Mouse (Mus musculus) liver, postnatal 0 days (tissue): ENCODE measurements around the gene Nectin4. TPM values are rescaled to one million over a fixed set of nuclear protein-coding genes. Genes with fewer than 3 reads are reported as not detected.

Experiments used
- ATAC-seq: fragments of 200-750 bp; cut with Nextera tagmentation; 2 replicates; pipeline ENCODE4 v1.8.0; 2017; ENCODE audit warnings: mild to moderate bottlenecking, moderate library complexity
- DNase-seq: peaks from one replicate; pipeline ENCODE4 v3.0.0-alpha.2; 2016
- H3K27ac ChIP-seq: fragments of 300-500 bp; sonication (generic); 2 replicates; pipeline ENCODE4 v1.5.1; 2014; ENCODE audit warnings: antibody characterized with exemption, moderate library complexity, mild to moderate bottlenecking, low read depth
- H3K27me3 ChIP-seq: fragments of 300-500 bp; sonication (generic); 2 replicates; pipeline ENCODE4 v1.6.1; 2014; ENCODE audit warnings: low read length, control low read depth, mixed read lengths; ENCODE audit not compliant: insufficient read depth
- H3K36me3 ChIP-seq: fragments of 300-500 bp; sonication (generic); replicated peaks from 2 replicates; pipeline ENCODE4 v1.6.1; 2014; ENCODE audit warnings: mild to moderate bottlenecking, control low read depth, low read length, moderate library complexity, mixed read lengths; ENCODE audit not compliant: insufficient read depth
- H3K4me1 ChIP-seq: fragments of 300-500 bp; sonication (generic); 2 replicates; pipeline ENCODE4 v1.6.1; 2014; ENCODE audit warnings: antibody characterized with exemption, mild to moderate bottlenecking, control low read depth; ENCODE audit not compliant: insufficient read depth
- H3K4me2 ChIP-seq: fragments of 300-500 bp; sonication (generic); 2 replicates; pipeline ENCODE4 v1.6.1; 2014; ENCODE audit warnings: low read depth, mild to moderate bottlenecking, low read length, moderate library complexity, mixed read lengths
- H3K4me3 ChIP-seq: fragments of 300-500 bp; sonication (generic); 2 replicates; pipeline ENCODE4 v1.5.1; 2014; ENCODE audit warnings: low read depth, low read length
- H3K9ac ChIP-seq: fragments of 300-500 bp; sonication (generic); replicated peaks from 2 replicates; pipeline ENCODE4 v1.6.1; 2014; ENCODE audit warnings: mild to moderate bottlenecking, moderate library complexity
- H3K9me3 ChIP-seq: fragments of 300-500 bp; sonication (generic); 2 replicates; pipeline ENCODE4 v1.6.1; 2016; ENCODE audit warnings: mild to moderate bottlenecking, control low read depth, low read length, mixed read lengths
- CTCF ChIP-seq: sonication (generic); IDR thresholded peaks from 2 replicates; pipeline ENCODE4 v1.5.1; 2016; ENCODE audit warnings: antibody characterized with exemption, low read depth
- EP300 ChIP-seq: IDR thresholded peaks from 2 replicates; pipeline ENCODE4 v1.6.1; 2016; ENCODE audit warnings: antibody characterized with exemption, low read depth, mild to moderate bottlenecking
- WGBS: fragments of 180-500 bp; shearing (Covaris S2); extraction: QIAGEN DNeasy Blood & Tissue Kit; methylation state at CpG from one replicate; pipeline ENCODE4 v1.1.7; 2014; ENCODE audit not compliant: insufficient replicate concordance; 5-methylcytosine and 5-hydroxymethylcytosine counted together
- polyA plus RNA-seq: library from polyadenylated mRNA; unstranded; fragments of >200 nt; fragmentation: Nextera tagmentation; extraction: Ambion mirVana; gene quantifications from 2 replicates; pipeline ENCODE4 v1.2.1, GENCODE M21; 2015

Nectin4 gene
- polyA plus RNA-seq, 1 experiment from 2014 or later = 0.22 TPM

- H3K27me3 ChIP-seq = no peaks in the 10 kb centered on the region
- H3K9ac ChIP-seq = no peak overlapping the region
- WGBS = 86% methylated on average over 4 of the region's 4 CpGs
- H3K4me2 ChIP-seq = no peak overlapping the region
- no peak overlapping the region for H3K27ac ChIP-seq
- DNase-seq (no peak), ATAC-seq (no peak)
- peaks cover 7% of the 10 kb centered on the region; the same call in 1 of the 2 replicates for H3K36me3 ChIP-seq
- no peaks in the 10 kb centered on the region for H3K9me3 ChIP-seq
- TF ChIP-seq EP300 (no peak), CTCF (no peak)
- H3K4me3 ChIP-seq = no peak overlapping the region
- H3K4me1 ChIP-seq = no peaks in the 10 kb centered on the region
These were observed 31.9 kb downstream of the Nectin4 start for GRCm38 (mm10) chr1:171401821-171402220.

GRCm38 (mm10) chr1:171402991-171403390 is 33.1 kb downstream of the Nectin4 start:
- Histone ChIP-seq H3K9ac (no peak overlapping the region), H3K27me3 (no peaks in the 10 kb centered on the region), H3K27ac (no peak overlapping the region), H3K36me3 (peaks cover 7% of the 10 kb centered on the region; the same call in 1 of the 2 replicates), H3K4me1 (no peaks in the 10 kb centered on the region), H3K9me3 (no peaks in the 10 kb centered on the region), H3K4me3 (no peak overlapping the region), H3K4me2 (no peak overlapping the region)
- DNase-seq (no peak), ATAC-seq (no peak)
- TF ChIP-seq EP300 (no peak), CTCF (no peak)
- 78% methylated on average over 9 of the region's 9 CpGs for WGBS

- Histone ChIP-seq H3K36me3 (no peaks in the 10 kb centered on the region), H3K9me3 (no peaks in the 10 kb centered on the region), H3K4me2 (no peak overlapping the region), H3K27ac (no peak overlapping the region), H3K4me1 (no peaks in the 10 kb centered on the region), H3K27me3 (no peaks in the 10 kb centered on the region), H3K4me3 (no peak overlapping the region), H3K9ac (no peak overlapping the region)
- DNase-seq = no peak
- WGBS = 70% methylated on average over 5 of the region's 5 CpGs
- no peak for TF ChIP-seq CTCF
- no peak for ATAC-seq
These were observed 37.4 kb downstream of the Nectin4 start for GRCm38 (mm10) chr1:171407263-171407662.

- ATAC-seq (no peak), DNase-seq (no peak)
- peaks cover 18% of the 10 kb centered on the region for H3K4me1 ChIP-seq
- no peak overlapping the region for H3K27ac ChIP-seq
- H3K4me3 ChIP-seq = no peak overlapping the region
- TF ChIP-seq CTCF (no peak), EP300 (no peak)
- no peaks in the 10 kb centered on the region for H3K27me3 ChIP-seq
- no peaks in the 10 kb centered on the region for H3K9me3 ChIP-seq
- 90% methylated on average over 1 of the region's 1 CpGs for WGBS
- H3K9ac ChIP-seq = no peak overlapping the region
- no peaks in the 10 kb centered on the region; the same call in 1 of the 2 replicates for H3K36me3 ChIP-seq
- H3K4me2 ChIP-seq = no peak overlapping the region
These were observed 40.3 kb downstream of the Nectin4 start for GRCm38 (mm10) chr1:171410231-171410630.

- WGBS = 0% methylated on average over 36 of the region's 36 CpGs
- Histone ChIP-seq H3K9me3 (no peaks in the 10 kb centered on the region), H3K4me1 (peaks cover 18% of the 10 kb centered on the region), H3K4me3 (peak within 1 kb of the TSS; percentile 100), H3K36me3 (peaks cover 5% of the 10 kb centered on the region), H3K27me3 (no peaks in the 10 kb centered on the region), H3K4me2 (peak within 1 kb of the TSS; percentile 73), H3K9ac (peak within 1 kb of the TSS; percentile 98), H3K27ac (peak within 1 kb of the TSS; percentile 95)
- DNase-seq (peak; percentile 94), ATAC-seq (peak; percentile 97)
- TF ChIP-seq EP300 (peak; percentile 51; the same call in 1 of the 2 replicates), CTCF (no peak; the same call in 1 of the 2 replicates)
These were observed 41.1 kb downstream of the Nectin4 start, which contains the start of gene Usf1 for GRCm38 (mm10) chr1:171410947-171411484. Usf1 (plus strand) TSS chr1:171411313.

- under 1% methylated on average over 30 of the region's 39 CpGs for WGBS
These were observed 41.6 kb downstream of the Nectin4 start for GRCm38 (mm10) chr1:171411492-171411941.

More at GRCm38 (mm10) chr1:171411492-171411941, 41.6 kb downstream of the Nectin4 start:
- Histone ChIP-seq H3K36me3 (peaks cover 10% of the 10 kb centered on the region), H3K9me3 (no peaks in the 10 kb centered on the region), H3K4me1 (peaks cover 18% of the 10 kb centered on the region), H3K4me2 (peak overlapping the region; percentile 73), H3K9ac (peak overlapping the region; percentile 98), H3K27me3 (no peaks in the 10 kb centered on the region), H3K27ac (peak overlapping the region; percentile 95), H3K4me3 (peak overlapping the region; percentile 100)
- TF ChIP-seq CTCF = no peak
- no peak for TF ChIP-seq EP300
- peak; percentile 75 for ATAC-seq
- no peak for DNase-seq
